Mouse (Mus musculus) liver, embryonic 12.5 days (tissue): ENCODE measurements around the gene Kirrel2. TPM values are rescaled to one million over a fixed set of nuclear protein-coding genes. Genes with fewer than 3 reads are reported as not detected.
"Not testable (repeated sequence)": the region's sequence is repeated elsewhere in the genome, so short reads cannot be mapped to it uniquely, and the experiment has no call there.

Experiments used
- ATAC-seq: fragments of 200-750 bp; cut with Nextera tagmentation; 2 replicates; pipeline ENCODE4 v1.8.0; 2017; ENCODE audit warnings: moderate number of reproducible peaks, mild to moderate bottlenecking, moderate library complexity
- H3K27ac ChIP-seq: fragments of 300-500 bp; sonication (generic); 2 replicates; pipeline ENCODE4 v1.5.1; 2016; ENCODE audit warnings: mild to moderate bottlenecking
- H3K27me3 ChIP-seq: fragments of 300-500 bp; sonication (generic); replicated peaks from 2 replicates; pipeline ENCODE4 v1.6.1; 2016; ENCODE audit warnings: mild to moderate bottlenecking, moderate library complexity
- H3K36me3 ChIP-seq: fragments of 300-500 bp; sonication (generic); 2 replicates; pipeline ENCODE4 v1.6.1; 2016; ENCODE audit warnings: mild to moderate bottlenecking, moderate library complexity
- H3K4me1 ChIP-seq: fragments of 300-500 bp; sonication (generic); 2 replicates; pipeline ENCODE4 v1.6.1; 2016
- H3K4me2 ChIP-seq: fragments of 300-500 bp; sonication (generic); 2 replicates; pipeline ENCODE4 v1.6.1; 2016; ENCODE audit warnings: mild to moderate bottlenecking, moderate library complexity
- H3K4me3 ChIP-seq: fragments of 300-500 bp; sonication (generic); 2 replicates; pipeline ENCODE4 v1.5.1; 2016; ENCODE audit warnings: mild to moderate bottlenecking, moderate library complexity
- H3K9ac ChIP-seq: fragments of 300-500 bp; sonication (generic); 2 replicates; pipeline ENCODE4 v1.6.1; 2016; ENCODE audit warnings: mild to moderate bottlenecking, moderate library complexity
- H3K9me3 ChIP-seq: fragments of 300-500 bp; sonication (generic); replicated peaks from 2 replicates; pipeline ENCODE4 v1.6.1; 2016; ENCODE audit warnings: mild to moderate bottlenecking, moderate library complexity
- WGBS: fragments of 180-500 bp; shearing (Covaris S2); methylation state at CpG from one replicate; pipeline ENCODE4 v1.1.7; 2016; ENCODE audit not compliant: insufficient replicate concordance; 5-methylcytosine and 5-hydroxymethylcytosine counted together
- polyA plus RNA-seq: library from polyadenylated mRNA; unstranded; fragments of >200 nt; fragmentation: Nextera tagmentation; extraction: Ambion mirVana; gene quantifications from 2 replicates; pipeline ENCODE4 v1.2.1, GENCODE M21; 2016

The Kirrel2 gene
- polyA plus RNA-seq, result 0.05 and 0.17 TPM in 2 replicates

DNA sequence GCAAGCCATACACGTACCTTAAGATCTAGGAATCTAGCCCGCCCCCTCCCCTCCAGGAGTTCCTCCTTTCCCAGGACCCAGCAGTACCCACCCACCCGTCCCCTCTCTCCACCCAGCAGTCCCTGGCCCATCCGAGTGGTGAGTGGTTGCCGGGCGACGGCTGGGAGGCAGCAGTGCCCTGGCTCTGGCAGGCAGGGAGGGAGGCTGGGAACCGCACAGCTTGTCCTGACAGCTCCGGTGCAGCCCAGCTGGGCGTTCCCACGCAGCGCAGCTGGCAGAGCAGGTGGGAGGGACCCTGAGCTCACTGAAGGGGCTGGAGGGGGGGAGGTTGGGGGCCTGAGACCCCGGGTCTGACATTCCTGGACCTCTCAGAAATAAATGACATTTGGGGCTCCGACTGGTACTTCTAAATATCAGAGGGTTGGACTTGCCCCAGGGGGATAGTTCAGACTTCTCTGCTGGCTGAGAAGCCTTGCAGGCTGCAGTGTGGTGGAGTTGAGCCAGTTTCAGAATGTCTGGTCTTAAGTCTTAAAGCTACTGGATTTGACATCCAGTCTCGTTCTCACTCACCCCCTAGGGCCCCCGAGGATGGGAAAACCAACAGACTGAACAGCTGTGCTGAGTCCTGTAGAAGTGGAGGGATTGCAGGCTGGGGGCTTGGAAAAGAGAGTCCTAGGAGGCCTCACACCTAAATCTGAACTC, at the start of gene Kirrel2, which contains the start of gene Nphs1:
Gene Kirrel2 (minus strand): TSS at position 62 of the 702 bp plus-strand sequence.
Gene Nphs1 (plus strand): TSS at position 687 of the 702 bp plus-strand sequence.
- no peak for ATAC-seq
- no peak within 1 kb of the TSS for H3K9ac ChIP-seq
- peaks cover 6% of the 10 kb centered on the region for H3K4me1 ChIP-seq
- peaks cover 99% of the 10 kb centered on the region for H3K27me3 ChIP-seq
- H3K4me2 ChIP-seq, result peak within 1 kb of the TSS; percentile 4; the same call in 1 of the 2 replicates
- no peaks in the 10 kb centered on the region for H3K9me3 ChIP-seq
- WGBS, result 3% methylated on average over 16 of the region's 16 CpGs
- no peaks in the 10 kb centered on the region for H3K36me3 ChIP-seq
- no peak within 1 kb of the TSS for H3K4me3 ChIP-seq
- no peak within 1 kb of the TSS for H3K27ac ChIP-seq

DNA sequence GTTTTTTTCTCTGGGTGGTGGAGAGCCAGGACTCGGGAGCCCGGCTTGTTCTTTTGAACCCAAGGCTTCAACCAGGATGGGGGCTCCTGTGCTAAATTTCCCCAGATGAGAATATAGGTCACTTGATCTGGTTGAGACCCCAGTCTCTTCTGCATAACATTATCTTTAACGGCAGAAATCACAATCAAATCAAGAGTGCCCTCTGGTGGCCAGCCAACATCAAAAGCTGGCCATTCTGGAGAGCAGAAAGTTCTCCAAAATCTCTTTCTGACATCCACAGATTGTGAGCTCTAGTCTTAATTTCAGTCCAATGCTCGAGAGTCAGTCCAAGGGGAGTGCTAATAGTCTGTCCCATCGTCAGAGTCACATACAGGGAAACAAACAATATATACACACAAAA, 43.7 kb upstream of the Kirrel2 start:
- not testable (repeated sequence) for H3K4me1 ChIP-seq, H3K27me3 ChIP-seq, H3K9ac ChIP-seq, H3K4me3 ChIP-seq, H3K27ac ChIP-seq, H3K36me3 ChIP-seq, H3K9me3 ChIP-seq, ATAC-seq, H3K4me2 ChIP-seq
- WGBS, result 56% methylated on average over 5 of the region's 5 CpGs

DNA sequence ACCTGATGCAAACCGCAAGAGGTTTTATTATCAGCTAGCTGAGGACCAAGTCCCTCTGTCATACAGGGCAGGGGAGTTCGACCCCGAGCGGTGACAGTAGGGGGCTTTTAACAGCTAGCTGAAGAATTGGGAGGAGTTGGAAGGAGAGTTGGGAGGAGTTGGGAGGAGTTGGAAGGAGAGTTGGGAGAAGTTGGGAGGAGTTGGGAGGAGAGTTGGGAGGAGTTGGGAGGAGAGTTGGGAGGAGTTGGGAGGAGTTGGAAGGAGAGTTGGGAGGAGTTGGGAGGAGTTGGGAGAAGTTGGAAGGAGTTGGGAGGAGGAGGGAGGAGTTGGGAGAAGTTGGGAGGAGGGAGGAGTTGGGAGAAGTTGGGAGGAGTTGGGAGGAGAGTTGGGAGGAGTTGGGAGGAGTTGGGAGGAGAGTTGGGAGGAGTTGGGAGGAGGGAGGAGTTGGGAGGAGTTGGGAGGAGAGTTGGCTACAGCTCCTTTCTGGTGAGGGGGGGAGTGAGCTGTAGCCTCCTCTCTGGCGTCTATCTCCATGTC, 38.1 kb upstream of the Kirrel2 start:
- WGBS, result 43% methylated on average over 5 of the region's 5 CpGs
- not testable (repeated sequence) for H3K9ac ChIP-seq, ATAC-seq, H3K4me1 ChIP-seq, H3K4me3 ChIP-seq, H3K9me3 ChIP-seq, H3K27ac ChIP-seq, H3K36me3 ChIP-seq
- Histone ChIP-seq H3K4me2 (peak overlapping the region; percentile 45; the same call in 1 of the 2 replicates), H3K27me3 (peaks cover 13% of the 10 kb centered on the region; the same call in 1 of the 2 replicates)

DNA sequence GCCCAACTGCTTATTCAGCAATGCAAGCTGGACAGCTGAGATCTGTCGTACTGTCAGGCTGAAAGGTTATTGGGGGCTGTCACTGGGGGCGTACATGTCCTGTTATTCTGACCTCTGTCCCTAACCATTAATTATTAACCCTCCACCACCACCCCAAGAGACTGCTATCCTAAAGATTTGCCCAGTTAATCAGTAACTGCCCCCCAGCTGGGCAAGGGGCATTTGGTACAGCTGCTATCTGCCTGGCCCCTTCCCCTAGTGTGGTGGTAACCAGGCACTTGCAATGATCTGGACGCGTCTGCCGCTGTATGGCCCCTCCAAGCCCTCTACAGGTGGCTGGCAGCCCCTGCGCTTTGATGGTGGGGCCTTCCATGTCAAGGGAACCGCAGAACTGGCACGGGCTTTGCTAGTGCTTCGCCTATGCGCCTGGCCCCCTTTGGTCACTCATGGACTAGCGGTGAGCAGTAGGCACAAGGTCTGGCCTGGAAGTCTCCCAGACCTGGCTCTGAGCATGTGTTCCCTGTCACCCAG, 36.0 kb upstream of the Kirrel2 start, which contains the start of gene Prodh2:
Gene Prodh2 (plus strand): TSS at position 222 of the 531 bp plus-strand sequence.
- 45% methylated on average over 11 of the region's 11 CpGs for WGBS
- H3K27ac ChIP-seq, result peak within 1 kb of the TSS; percentile 50; the same call in 1 of the 2 replicates
- peak within 1 kb of the TSS; percentile 45 for H3K4me3 ChIP-seq
- H3K9ac ChIP-seq, result peak within 1 kb of the TSS; percentile 43; the same call in 1 of the 2 replicates
- H3K4me2 ChIP-seq, result peak within 1 kb of the TSS; percentile 45
- H3K4me1 ChIP-seq, result no peaks in the 10 kb centered on the region
- peak; percentile 74 for ATAC-seq
- H3K27me3 ChIP-seq, result peaks cover 13% of the 10 kb centered on the region; the same call in 1 of the 2 replicates
- no peaks in the 10 kb centered on the region for H3K9me3 ChIP-seq
- no peaks in the 10 kb centered on the region for H3K36me3 ChIP-seq

DNA sequence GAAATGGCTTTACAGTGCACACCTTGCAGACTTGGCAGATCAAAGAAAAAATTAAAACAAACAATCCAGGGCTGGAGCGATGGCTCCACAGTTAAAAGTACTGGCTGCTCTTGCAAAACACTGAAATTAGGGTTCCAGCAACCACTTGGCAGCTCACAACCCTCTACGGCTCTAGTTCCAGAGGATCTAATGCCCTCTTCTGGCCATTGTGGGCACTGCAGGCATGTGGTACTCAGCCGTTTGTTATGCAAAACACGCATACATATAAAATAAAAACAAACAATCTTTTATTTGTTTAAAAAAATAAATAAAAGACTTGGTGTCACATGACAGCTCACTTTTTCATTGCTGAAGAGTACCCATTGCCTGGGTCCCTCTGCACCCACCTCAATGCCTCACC, 35.3 kb upstream of the Kirrel2 start:
- Histone ChIP-seq H3K27me3 (peaks cover 13% of the 10 kb centered on the region; the same call in 1 of the 2 replicates), H3K36me3 (no peaks in the 10 kb centered on the region), H3K9ac (no peak overlapping the region), H3K4me3 (no peak overlapping the region), H3K4me1 (no peaks in the 10 kb centered on the region), H3K9me3 (no peaks in the 10 kb centered on the region), H3K27ac (peak overlapping the region; percentile 45; the same call in 1 of the 2 replicates), H3K4me2 (0 out of 2 replicates have a peak overlapping the region, but pooled peaks have one; percentile 14)
- WGBS, result 16% methylated on average over 4 of the region's 4 CpGs
- ATAC-seq, result no peak; the same call in 1 of the 2 replicates

DNA sequence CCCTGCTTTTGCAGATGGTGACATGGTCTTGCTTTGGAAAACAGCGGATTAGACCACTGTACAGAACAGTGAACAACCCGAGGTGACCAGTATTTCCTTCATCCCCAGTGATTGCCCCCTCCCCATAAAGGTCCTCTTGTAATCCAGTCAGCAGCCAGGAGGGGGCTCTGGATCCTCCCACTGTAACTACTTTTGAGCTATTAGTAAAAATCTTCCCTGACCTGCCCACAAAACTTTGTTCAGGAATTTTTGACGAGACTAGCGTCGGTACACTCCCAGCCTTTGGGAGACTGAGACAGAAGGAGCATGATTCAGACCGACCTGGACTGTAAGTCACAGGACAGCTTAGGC, 33.4 kb upstream of the Kirrel2 start:
- no peak for ATAC-seq
- no peaks in the 10 kb centered on the region for H3K36me3 ChIP-seq
- WGBS, result 20% methylated on average over 6 of the region's 6 CpGs

DNA sequence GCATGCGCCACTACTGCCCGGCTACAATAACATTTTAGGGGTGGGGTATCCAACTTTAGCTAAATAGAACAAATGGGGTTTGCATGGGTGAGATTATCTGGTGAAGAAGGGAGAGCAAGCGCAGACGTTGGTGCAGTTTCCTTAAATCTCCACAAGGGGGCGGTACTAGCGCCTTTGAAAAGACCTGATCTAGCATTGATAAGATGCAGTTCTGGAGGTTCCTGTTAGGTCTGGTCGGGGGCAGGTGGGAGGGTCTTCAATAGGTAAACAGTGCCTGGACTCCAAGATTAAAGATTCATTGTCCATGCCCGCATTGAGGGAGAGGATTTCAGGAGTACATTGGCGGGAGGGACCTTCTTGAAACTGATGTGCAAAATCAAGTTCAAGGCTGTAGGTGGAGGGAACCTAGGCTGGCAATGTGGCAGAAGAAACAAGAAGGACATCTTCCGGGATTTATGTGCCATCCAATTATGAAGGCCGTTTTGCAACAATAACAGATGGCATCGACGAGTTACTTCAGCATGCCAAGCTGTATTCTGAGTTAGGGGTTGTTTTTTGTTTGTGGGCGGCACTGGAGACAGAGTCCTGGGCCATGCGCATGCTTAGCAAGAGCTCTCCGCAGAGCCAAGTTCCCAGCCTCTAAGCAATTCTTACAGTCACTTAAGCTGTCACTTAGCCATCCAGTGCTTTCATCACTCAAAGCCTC, 32.9 kb upstream of the Kirrel2 start:
- Histone ChIP-seq H3K9me3 (no peaks in the 10 kb centered on the region), H3K27ac (no peak overlapping the region), H3K4me2 (no peak overlapping the region), H3K4me1 (no peaks in the 10 kb centered on the region), H3K36me3 (no peaks in the 10 kb centered on the region), H3K9ac (no peak overlapping the region), H3K4me3 (no peak overlapping the region), H3K27me3 (peaks cover 13% of the 10 kb centered on the region; the same call in 1 of the 2 replicates)
- 26% methylated on average over 16 of the region's 16 CpGs for WGBS
- ATAC-seq, result no peak

More for the DNA sequence above, 33.4 kb upstream of the Kirrel2 start:
- no peak overlapping the region for H3K27ac ChIP-seq
- no peak overlapping the region for H3K4me3 ChIP-seq
- peaks cover 13% of the 10 kb centered on the region; the same call in 1 of the 2 replicates for H3K27me3 ChIP-seq
- H3K4me2 ChIP-seq, result no peak overlapping the region
- H3K4me1 ChIP-seq, result no peaks in the 10 kb centered on the region
- no peaks in the 10 kb centered on the region for H3K9me3 ChIP-seq
- no peak overlapping the region for H3K9ac ChIP-seq

DNA sequence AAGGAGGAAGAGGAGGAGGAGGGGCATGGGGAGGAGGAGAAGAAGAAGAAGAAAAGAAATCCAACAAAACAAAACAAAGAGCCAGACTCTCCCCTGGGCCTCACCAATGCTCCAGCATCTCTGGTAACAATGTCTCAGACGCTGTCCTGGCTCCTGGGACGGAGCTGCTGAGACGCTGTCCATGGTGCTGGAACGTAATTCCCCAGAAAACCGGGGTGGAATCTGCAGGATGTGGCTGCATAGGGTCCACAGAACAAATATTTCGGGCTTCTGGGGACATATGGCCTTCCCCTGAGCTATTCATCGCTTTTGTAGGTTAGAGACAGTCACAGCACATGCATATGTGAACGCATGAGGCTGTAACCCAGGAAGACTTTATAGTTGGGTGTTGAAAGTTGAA, 26.8 kb upstream of the Kirrel2 start:
- no peaks in the 10 kb centered on the region for H3K4me1 ChIP-seq
- no peaks in the 10 kb centered on the region for H3K9me3 ChIP-seq
- H3K4me3 ChIP-seq, result no peak overlapping the region
- no peak overlapping the region for H3K4me2 ChIP-seq
- H3K27ac ChIP-seq, result no peak overlapping the region
- peaks cover 23% of the 10 kb centered on the region for H3K27me3 ChIP-seq
- H3K36me3 ChIP-seq, result no peaks in the 10 kb centered on the region
- no peak overlapping the region for H3K9ac ChIP-seq
- ATAC-seq, result no peak
- WGBS, result 14% methylated on average over 8 of the region's 8 CpGs

DNA sequence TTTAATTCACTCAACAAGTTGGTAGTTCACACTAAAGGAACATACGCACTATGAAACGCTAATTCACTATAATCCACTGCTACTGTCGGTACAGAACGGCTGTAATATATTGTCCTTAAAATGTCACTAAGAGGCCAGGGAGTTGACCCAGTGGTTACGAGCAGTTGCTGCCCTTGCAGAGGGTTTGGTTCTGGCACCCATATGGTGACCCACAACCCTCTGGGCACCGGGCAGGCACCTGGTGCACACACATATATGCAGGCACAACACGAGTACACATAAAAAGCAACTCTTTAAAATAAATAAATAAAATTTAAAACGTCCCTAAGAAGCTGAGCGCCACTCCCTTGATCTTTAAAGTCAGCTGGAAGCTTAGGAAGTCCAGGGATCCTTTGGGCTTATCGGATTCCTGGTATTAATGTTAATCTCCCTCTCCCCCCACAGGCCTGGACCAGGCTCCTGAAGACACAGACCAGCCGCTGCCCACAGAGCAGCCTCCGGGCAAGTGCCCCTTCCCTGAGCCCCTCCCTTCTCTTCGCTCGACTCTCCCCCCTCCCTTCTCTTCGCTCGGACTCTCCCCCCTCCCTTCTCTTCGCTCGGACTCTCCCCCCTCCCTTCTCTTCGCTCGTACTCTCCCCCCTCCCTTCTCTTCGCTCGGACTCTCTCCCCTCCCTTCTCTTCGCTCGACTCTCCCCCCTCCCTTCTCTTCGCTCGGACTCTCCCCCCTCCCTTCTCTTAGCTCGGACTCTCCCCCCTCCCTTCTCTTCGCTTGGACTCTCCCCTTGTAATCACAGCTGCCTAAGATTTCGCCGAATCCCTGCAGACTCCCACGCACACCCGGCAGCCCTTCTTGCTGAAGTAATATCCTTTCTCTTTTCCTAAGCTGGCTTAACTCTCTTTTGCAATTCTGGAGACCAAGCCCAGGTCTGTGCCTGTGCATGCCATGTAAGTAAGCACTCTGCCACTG, 20.2 kb upstream of the Kirrel2 start:
- H3K27ac ChIP-seq, result no peak overlapping the region
- H3K36me3 ChIP-seq, result no peaks in the 10 kb centered on the region
- no peaks in the 10 kb centered on the region for H3K9me3 ChIP-seq
- no peak overlapping the region for H3K9ac ChIP-seq
- H3K27me3 ChIP-seq, result peaks cover 30% of the 10 kb centered on the region
- WGBS, result 14% methylated on average over 32 of the region's 32 CpGs
- H3K4me2 ChIP-seq, result peak overlapping the region; percentile 37
- peak overlapping the region; percentile 17; the same call in 1 of the 2 replicates for H3K4me3 ChIP-seq
- no peak for ATAC-seq
- H3K4me1 ChIP-seq, result no peaks in the 10 kb centered on the region

DNA sequence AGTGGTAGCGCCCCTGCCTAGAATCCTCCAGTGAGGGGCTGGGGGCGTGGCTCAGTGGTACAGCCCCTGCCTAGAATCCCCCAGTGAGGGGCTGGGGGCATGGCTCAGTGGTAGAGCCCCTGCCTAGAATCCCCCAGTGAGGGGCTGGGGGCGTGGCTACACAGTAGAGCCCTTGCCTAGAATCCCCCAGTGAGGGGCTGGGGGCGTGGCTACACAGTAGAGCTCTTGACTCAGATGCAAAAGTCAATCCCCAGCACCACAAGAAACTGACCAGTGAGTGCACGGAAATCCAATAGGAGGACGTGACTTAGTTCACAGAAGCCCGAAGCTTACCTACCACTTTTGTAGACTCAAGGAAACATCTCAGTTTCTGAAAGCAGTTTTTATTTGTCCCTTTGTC, 18.6 kb upstream of the Kirrel2 start:
- WGBS, result 72% methylated on average over 7 of the region's 7 CpGs

DNA sequence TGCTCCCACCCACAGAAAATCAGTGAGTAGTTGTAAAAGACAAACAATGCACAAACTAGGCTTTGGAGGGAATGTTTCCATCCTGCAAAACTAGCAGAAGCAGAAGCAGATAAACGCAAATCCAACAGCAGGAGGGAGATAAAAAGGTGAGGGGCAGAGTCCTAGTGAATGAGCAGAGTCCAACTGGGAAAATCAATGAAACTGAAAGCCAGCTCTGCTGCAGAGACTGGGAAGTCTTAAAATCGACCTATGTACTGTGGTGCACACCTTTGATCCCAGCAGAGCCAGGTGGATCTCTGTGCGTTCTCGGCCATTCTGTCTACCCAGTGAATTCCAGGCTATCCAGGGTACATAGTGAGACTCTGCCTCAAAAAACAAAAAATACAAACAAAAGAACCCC, 17.5 kb upstream of the Kirrel2 start:
- 53% methylated on average over 4 of the region's 4 CpGs for WGBS
- no peak overlapping the region for H3K27ac ChIP-seq
- ATAC-seq, result peak; percentile 62; the same call in 1 of the 2 replicates

More for the DNA sequence above, 18.6 kb upstream of the Kirrel2 start:
- H3K9ac ChIP-seq, H3K27ac ChIP-seq, H3K4me1 ChIP-seq, H3K4me2 ChIP-seq, H3K4me3 ChIP-seq, H3K9me3 ChIP-seq, ATAC-seq, H3K36me3 ChIP-seq: not testable (repeated sequence)
- H3K27me3 ChIP-seq, result peaks cover 25% of the 10 kb centered on the region

More for the DNA sequence above, 17.5 kb upstream of the Kirrel2 start:
- no peak overlapping the region for H3K9ac ChIP-seq
- no peaks in the 10 kb centered on the region for H3K36me3 ChIP-seq
- no peaks in the 10 kb centered on the region for H3K4me1 ChIP-seq
- no peak overlapping the region for H3K4me3 ChIP-seq
- H3K4me2 ChIP-seq, result no peak overlapping the region
- H3K27me3 ChIP-seq, result peaks cover 18% of the 10 kb centered on the region
- 0 out of 2 replicates have a peak, but pooled peaks cover 3% of the 10 kb centered on the region for H3K9me3 ChIP-seq
